Mouse (Mus musculus) E14TG2a.4 (cell line): Measurements from ENCODE around the gene Lrp8.

Source experiments
- CTCF ChIP-seq: conservative IDR thresholded peaks from 2 replicates; pipeline ENCODE4 v1.5.1; 2014; ENCODE audit warnings: low read length
- POU5F1 ChIP-seq: IDR thresholded peaks from 2 replicates; pipeline ENCODE4 v1.6.1; 2014; ENCODE audit warnings: low read length, borderline replicate concordance

DNA sequence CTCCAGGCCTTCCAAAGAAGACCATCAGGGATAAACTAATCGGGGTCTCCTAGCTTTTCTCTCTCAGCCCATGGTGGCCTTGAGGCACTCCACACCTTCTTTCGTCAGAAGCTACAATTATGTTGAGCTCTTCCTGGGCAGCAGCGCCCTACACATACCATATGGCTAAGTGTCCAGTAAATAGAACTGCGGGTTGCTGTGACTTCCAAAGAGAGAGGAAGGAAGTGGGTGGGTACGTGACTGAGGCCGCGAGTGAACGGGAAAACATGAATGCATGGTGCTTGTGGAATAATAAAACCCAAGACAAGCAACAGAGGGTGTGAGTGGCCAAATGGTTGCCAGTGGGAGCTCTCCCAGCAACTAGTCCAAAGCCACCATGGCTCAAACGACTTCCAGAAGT lies 47.6 kb downstream of the Lrp8 start:
- no peak for TF ChIP-seq CTCF
- TF ChIP-seq POU5F1, result no peak
